Mouse (Mus musculus) hindbrain, embryonic 13.5 days (tissue): ENCODE measurements around the gene Pop4. TPM values are rescaled to one million over a fixed set of nuclear protein-coding genes. Genes with fewer than 3 reads are reported as not detected.

Source experiments
- ATAC-seq: fragments of 200-750 bp; cut with Nextera tagmentation; 2 replicates; pipeline ENCODE4 v1.8.0; 2017; ENCODE audit warnings: moderate TSS enrichment; ENCODE audit not compliant: low FRiP score
- H3K27ac ChIP-seq: fragments of 300-500 bp; sonication (generic); 2 replicates; pipeline ENCODE4 v1.5.1; 2015; ENCODE audit warnings: inconsistent platforms, mild to moderate bottlenecking, moderate library complexity
- H3K27me3 ChIP-seq: fragments of 300-500 bp; sonication (generic); 2 replicates; pipeline ENCODE4 v1.6.1; 2015; ENCODE audit warnings: mild to moderate bottlenecking, inconsistent platforms
- H3K36me3 ChIP-seq: fragments of 300-500 bp; sonication (generic); 2 replicates; pipeline ENCODE4 v1.6.1; 2015; ENCODE audit warnings: mild to moderate bottlenecking, inconsistent platforms
- H3K4me1 ChIP-seq: fragments of 300-500 bp; sonication (generic); replicated peaks from 2 replicates; pipeline ENCODE4 v1.6.1; 2015; ENCODE audit warnings: inconsistent platforms
- H3K4me2 ChIP-seq: fragments of 300-500 bp; sonication (generic); 2 replicates; pipeline ENCODE4 v1.6.1; 2015; ENCODE audit warnings: inconsistent platforms, mild to moderate bottlenecking, moderate library complexity
- H3K4me3 ChIP-seq: fragments of 300-500 bp; sonication (generic); 2 replicates; pipeline ENCODE4 v1.5.1; 2015; ENCODE audit warnings: mild to moderate bottlenecking, inconsistent platforms
- H3K9ac ChIP-seq: fragments of 300-500 bp; sonication (generic); 2 replicates; pipeline ENCODE4 v1.6.1; 2015; ENCODE audit warnings: mild to moderate bottlenecking, inconsistent platforms
- H3K9me3 ChIP-seq: fragments of 300-500 bp; sonication (generic); 2 replicates; pipeline ENCODE4 v1.6.1; 2016; ENCODE audit warnings: inconsistent platforms
- WGBS: fragments of 180-500 bp; shearing (Covaris S2); methylation state at CpG from one replicate; pipeline ENCODE4 v1.1.7; 2015; 5-methylcytosine and 5-hydroxymethylcytosine counted together
- polyA plus RNA-seq: library from polyadenylated mRNA; unstranded; fragments of >200 nt; fragmentation: Nextera tagmentation; extraction: Ambion mirVana; gene quantifications from 2 replicates; pipeline ENCODE4 v1.2.1, GENCODE M21; 2015

Gene Pop4
- polyA plus RNA-seq, 1 experiment from 2014 or later: 76.6 TPM

GRCm38 (mm10) chr7:38217417-38218171 lies 53.6 kb downstream of the Pop4 start:
- Histone ChIP-seq H3K4me2 (no peak overlapping the region), H3K27me3 (no peaks in the 10 kb centered on the region), H3K36me3 (no peaks in the 10 kb centered on the region), H3K27ac (no peak overlapping the region), H3K9me3 (no peaks in the 10 kb centered on the region), H3K4me3 (no peak overlapping the region), H3K4me1 (0 out of 2 replicates have a peak, but pooled peaks cover 3% of the 10 kb centered on the region), H3K9ac (no peak overlapping the region)
- no peak for ATAC-seq
- 64% methylated on average over 5 of the region's 5 CpGs for WGBS

DNA sequence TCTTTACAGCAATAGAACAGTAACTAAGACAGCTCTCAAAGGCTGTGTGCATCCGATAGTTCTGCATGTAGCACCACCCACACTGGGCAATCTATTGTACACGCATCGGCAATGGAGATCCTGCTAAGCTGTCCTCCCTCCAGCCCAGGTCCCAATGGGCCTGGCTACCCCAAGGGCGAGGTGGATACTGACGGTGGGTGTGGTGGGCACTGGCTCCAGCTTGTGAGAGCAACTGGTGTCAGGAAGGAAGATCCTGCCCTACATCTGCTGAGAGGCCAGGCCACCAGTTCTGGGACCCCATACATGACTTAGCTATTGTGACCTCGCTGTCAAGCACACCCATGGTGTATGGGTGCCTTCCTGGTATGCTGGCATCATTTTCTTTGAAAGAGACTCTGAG lies 55.5 kb downstream of the Pop4 start:
- no peak overlapping the region for H3K4me3 ChIP-seq
- no peak for ATAC-seq
- H3K27me3 ChIP-seq: no peaks in the 10 kb centered on the region
- no peak overlapping the region for H3K9ac ChIP-seq
- H3K27ac ChIP-seq: no peak overlapping the region
- no peak overlapping the region for H3K4me2 ChIP-seq
- H3K4me1 ChIP-seq: 0 out of 2 replicates have a peak, but pooled peaks cover 3% of the 10 kb centered on the region
- H3K36me3 ChIP-seq: no peaks in the 10 kb centered on the region
- 90% methylated on average over 6 of the region's 6 CpGs for WGBS
- H3K9me3 ChIP-seq: no peaks in the 10 kb centered on the region

GRCm38 (mm10) chr7:38215281-38215680 lies 55.9 kb downstream of the Pop4 start:
- H3K4me1 ChIP-seq: 0 out of 2 replicates have a peak, but pooled peaks cover 3% of the 10 kb centered on the region
- no peaks in the 10 kb centered on the region for H3K9me3 ChIP-seq
- no peak overlapping the region for H3K4me2 ChIP-seq
- no peak overlapping the region for H3K27ac ChIP-seq
- H3K4me3 ChIP-seq: no peak overlapping the region
- no peaks in the 10 kb centered on the region for H3K36me3 ChIP-seq
- H3K27me3 ChIP-seq: no peaks in the 10 kb centered on the region
- no peak for ATAC-seq
- no peak overlapping the region for H3K9ac ChIP-seq
- WGBS: 74% methylated on average over 7 of the region's 7 CpGs

DNA sequence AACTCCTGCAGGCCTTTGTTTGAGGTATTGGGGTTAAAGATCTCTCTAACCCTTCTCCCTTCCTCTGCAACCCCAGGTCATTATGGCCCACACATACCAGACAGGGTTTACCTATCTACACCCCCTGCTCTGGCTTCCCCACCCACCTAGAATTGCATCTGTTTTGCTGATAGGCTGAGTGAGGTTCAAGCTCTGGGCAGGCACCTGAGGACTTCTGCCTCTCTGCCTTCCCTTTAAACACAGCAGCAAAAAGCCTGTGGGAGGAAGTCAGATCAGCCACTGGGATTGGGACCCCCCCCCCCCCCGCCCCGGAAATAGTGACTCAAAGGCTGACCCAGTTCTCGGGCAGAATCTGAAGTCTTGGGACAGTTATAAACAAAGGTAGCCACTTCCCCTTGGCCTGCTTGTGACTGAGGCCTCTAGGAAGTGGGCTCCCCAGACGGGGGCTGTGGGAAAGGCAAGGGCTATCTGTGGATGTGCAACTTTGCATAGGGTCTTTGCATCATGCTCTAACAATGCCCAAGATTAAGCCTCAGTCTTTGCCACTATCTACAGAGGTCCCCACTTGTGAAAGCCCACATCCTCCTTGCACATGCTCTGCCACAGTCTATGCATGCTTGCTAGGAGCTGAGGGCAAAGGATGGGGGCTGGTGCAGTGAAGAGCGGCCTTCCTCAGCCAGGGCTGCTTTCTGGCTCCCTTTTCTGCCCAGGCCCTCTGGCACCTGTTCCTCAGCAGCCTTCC lies 56.6 kb downstream of the Pop4 start:
- Histone ChIP-seq H3K4me1 (0 out of 2 replicates have a peak, but pooled peaks cover 3% of the 10 kb centered on the region), H3K27me3 (no peaks in the 10 kb centered on the region), H3K9me3 (no peaks in the 10 kb centered on the region), H3K36me3 (no peaks in the 10 kb centered on the region), H3K9ac (no peak overlapping the region), H3K4me2 (no peak overlapping the region), H3K27ac (no peak overlapping the region), H3K4me3 (no peak overlapping the region)
- ATAC-seq: no peak
- 65% methylated on average over 5 of the region's 5 CpGs for WGBS

GRCm38 (mm10) chr7:38212651-38213062 lies 58.6 kb downstream of the Pop4 start:
- H3K27ac ChIP-seq: no peak overlapping the region
- H3K4me1 ChIP-seq: 0 out of 2 replicates have a peak, but pooled peaks cover 3% of the 10 kb centered on the region
- no peaks in the 10 kb centered on the region for H3K36me3 ChIP-seq
- no peak for ATAC-seq
- H3K9ac ChIP-seq: no peak overlapping the region
- no peak overlapping the region for H3K4me2 ChIP-seq
- H3K4me3 ChIP-seq: no peak overlapping the region
- H3K9me3 ChIP-seq: no peaks in the 10 kb centered on the region
- 44% methylated on average over 2 of the region's 3 CpGs for WGBS
- H3K27me3 ChIP-seq: no peaks in the 10 kb centered on the region

Other genes starting within 250 kb of the Pop4 start
- gene Uri1, start 247.9 kb downstream of the Pop4 start, polyA plus RNA-seq: 35.7 and 36.1 TPM in 2 replicates
- 15.9 and 16.1 TPM in 2 replicates for gene Ccne1, start 163.9 kb downstream of the Pop4 start, polyA plus RNA-seq
- 26.1 and 27.5 TPM in 2 replicates for gene 1600014C10Rik, start 88.2 kb downstream of the Pop4 start, polyA plus RNA-seq
- gene Plekhf1, start 43.4 kb downstream of the Pop4 start, polyA plus RNA-seq: 0.53 and 0.77 TPM in 2 replicates